Mouse (Mus musculus) CH12.LX (cell line): ENCODE results near the gene Clptm1. TPM values are rescaled to one million over a fixed set of nuclear protein-coding genes. Genes with fewer than 3 reads are reported as not detected.

Source experiments
- DNase-seq: peaks from one replicate; pipeline ENCODE4 v3.0.0-alpha.2; 2013; ENCODE audit errors: extremely low read depth
- H3K27ac ChIP-seq: 2 replicates; pipeline ENCODE4 v1.5.1; 2012; ENCODE audit warnings: low read depth, mild to moderate bottlenecking, control low read depth, moderate library complexity; ENCODE audit not compliant: insufficient read depth
- H3K27me3 ChIP-seq: replicated peaks from 2 replicates; pipeline ENCODE3; 2012; ENCODE audit warnings: inconsistent platforms
- H3K36me3 ChIP-seq, 2 experiments: replicated peaks in 1 of 2; 2 replicates each; pipeline versions ENCODE3 to v1.6.1; 2012; ENCODE audit warnings: inconsistent platforms in 1 of 2, low read length in 1 of 2, mild to moderate bottlenecking in 1 of 2, mixed read lengths in 1 of 2, moderate library complexity in 1 of 2; ENCODE audit not compliant: control insufficient read depth in 1 of 2, insufficient read depth in 1 of 2
- H3K4me1 ChIP-seq, 2 experiments: 2 replicates each; pipeline ENCODE4 v1.6.1; 2012; ENCODE audit warnings: inconsistent platforms in 1 of 2, moderate library complexity in 1 of 2; ENCODE audit not compliant: insufficient read depth in 2 of 2, control insufficient read depth in 1 of 2
- H3K4me2 ChIP-seq: 2 replicates; pipeline ENCODE4 v1.6.1; 2012; ENCODE audit warnings: low read depth, mild to moderate bottlenecking, control low read depth; ENCODE audit not compliant: poor library complexity, insufficient read depth, severe bottlenecking
- H3K4me3 ChIP-seq, 3 experiments: fragments of 150-350 bp in 1 of 3; sonication (generic) in 1 of 3; replicated peaks in 1 of 3; 2 replicates each; pipeline versions ENCODE3 to v1.5.1; 2011 to 2012; ENCODE audit warnings: low read depth in 2 of 3, low read length in 2 of 3, mild to moderate bottlenecking in 2 of 3, moderate library complexity in 2 of 3, control low read depth in 1 of 3, improper control_type of control experiment in 1 of 3, inconsistent platforms in 1 of 3, mixed read lengths in 1 of 3; ENCODE audit not compliant: poor library complexity in 1 of 3
- H3K79me2 ChIP-seq: replicated peaks from 2 replicates; pipeline ENCODE4 v1.6.1; 2012; ENCODE audit warnings: mild to moderate bottlenecking, moderate library complexity; ENCODE audit not compliant: control insufficient read depth, poor library complexity, insufficient read depth, severe bottlenecking; ENCODE audit errors: extremely low read depth
- H3K9ac ChIP-seq: 2 replicates; pipeline ENCODE4 v1.6.1; 2012; ENCODE audit warnings: low read depth, mild to moderate bottlenecking, control low read depth, moderate library complexity; ENCODE audit not compliant: insufficient read depth
- H3K9me3 ChIP-seq: replicated peaks from 2 replicates; pipeline ENCODE3; 2012; ENCODE audit warnings: low read length, inconsistent platforms, mixed read lengths
- CHD1 ChIP-seq: IDR thresholded peaks from 2 replicates; pipeline ENCODE4 v1.6.1; 2012; ENCODE audit warnings: low read depth, low read length, improper control_type of control experiment, inconsistent platforms
- CHD2 ChIP-seq: IDR thresholded peaks from 2 replicates; pipeline ENCODE4 v1.6.1; 2011; ENCODE audit warnings: low read length, improper control_type of control experiment
- GABPA ChIP-seq: IDR thresholded peaks from 2 replicates; pipeline ENCODE4 v1.6.1; 2012; ENCODE audit warnings: low read depth, low read length, improper control_type of control experiment, inconsistent platforms; ENCODE audit not compliant: insufficient replicate concordance
- HCFC1 ChIP-seq: IDR thresholded peaks from 2 replicates; pipeline ENCODE4 v1.6.1; 2012; ENCODE audit warnings: low read depth, mild to moderate bottlenecking, inconsistent platforms, low read length, improper control_type of control experiment
- JUND ChIP-seq: conservative IDR thresholded peaks from 2 replicates; pipeline ENCODE4 v1.6.1; 2011; ENCODE audit warnings: low read depth, low read length, improper control_type of control experiment
- MAFK ChIP-seq: IDR thresholded peaks from 2 replicates; pipeline ENCODE4 v1.6.1; 2011; ENCODE audit warnings: low read length, improper control_type of control experiment; ENCODE audit not compliant: insufficient replicate concordance
- TBP ChIP-seq: conservative IDR thresholded peaks from 2 replicates; pipeline ENCODE4 v1.6.1; 2011; ENCODE audit warnings: low read depth, low read length, improper control_type of control experiment
- UBTF ChIP-seq: IDR thresholded peaks from 2 replicates; pipeline ENCODE4 v1.6.1; 2012; ENCODE audit warnings: low read depth, mild to moderate bottlenecking, inconsistent platforms, low read length, improper control_type of control experiment, moderate library complexity
- USF1 ChIP-seq: IDR thresholded peaks from 2 replicates; pipeline ENCODE4 v1.6.1; 2014; ENCODE audit warnings: low read depth, mild to moderate bottlenecking, inconsistent platforms, low read length, improper control_type of control experiment
- ZC3H11A ChIP-seq: IDR thresholded peaks from 2 replicates; pipeline ENCODE4 v1.6.1; 2012; ENCODE audit warnings: low read depth, mild to moderate bottlenecking, inconsistent platforms, low read length, improper control_type of control experiment
- ZMIZ1 ChIP-seq: IDR thresholded peaks from 2 replicates; pipeline ENCODE4 v1.6.1; 2012; ENCODE audit warnings: low read depth, mild to moderate bottlenecking, inconsistent platforms, low read length, improper control_type of control experiment
- dilution Hi-C: fragments of 300-500 bp; cut with MboI; formaldehyde crosslinking; loops from 2 replicates; pipeline ENCODE4 v1.14.3; 2020; ENCODE audit warnings: low sequenced_read_pairs; ENCODE audit not compliant: extremely low pct_unique_long_range_greater_than_20kb, extremely low pct_ligation_motif_present
- in situ Hi-C: fragments of 300-500 bp; cut with MboI; formaldehyde crosslinking; loops from 3 replicates; pipeline ENCODE4 v1.14.3; 2019; ENCODE audit warnings: low sequenced_read_pairs, low pct_ligation_motif_present, low pct_unique_long_range_greater_than_20kb, mixed read lengths
- polyA plus RNA-seq: library from polyadenylated mRNA; unstranded; fragments of >175 nt; gene quantifications from 2 replicates; pipeline ENCODE4 v1.2.1, GENCODE M21; 2012; ENCODE audit warnings: low read depth; ENCODE audit not compliant: insufficient read length
- total RNA-seq, 2 experiments: library from RNA; depleted of rRNA; stranded (reverse); fragments of 300-350 nt in 1 of 2; fragments of >200 nt in 1 of 2; gene quantifications; 2 replicates each; pipeline ENCODE4 v1.2.3; 2012 to 2014

Clptm1 gene
- total and polyA plus RNA-seq, 3 experiments = 33.8 to 70.9 (median 43.6) TPM

GRCm38 (mm10) chr7:19682979-19683378 lies 18.1 kb upstream of the Clptm1 start:
- H3K4me1 ChIP-seq = peaks cover 2 to 18% of the 10 kb centered on the region in 2 experiments; a peak in 3 of 4 replicates
- H3K4me3 ChIP-seq = no peak overlapping the region
- no peak for DNase-seq
- no peaks in the 10 kb centered on the region for H3K79me2 ChIP-seq
- H3K27me3 ChIP-seq = no peaks in the 10 kb centered on the region
- in situ Hi-C loops (no loop called here), dilution Hi-C loops (no loop called here)
- TF ChIP-seq ZMIZ1 = no peak
- no peak overlapping the region for H3K9ac ChIP-seq
- H3K27ac ChIP-seq = no peak overlapping the region
- no peaks in the 10 kb centered on the region for H3K9me3 ChIP-seq
- no peak overlapping the region for H3K4me2 ChIP-seq
- no peaks in the 10 kb centered on the region for H3K36me3 ChIP-seq

DNA sequence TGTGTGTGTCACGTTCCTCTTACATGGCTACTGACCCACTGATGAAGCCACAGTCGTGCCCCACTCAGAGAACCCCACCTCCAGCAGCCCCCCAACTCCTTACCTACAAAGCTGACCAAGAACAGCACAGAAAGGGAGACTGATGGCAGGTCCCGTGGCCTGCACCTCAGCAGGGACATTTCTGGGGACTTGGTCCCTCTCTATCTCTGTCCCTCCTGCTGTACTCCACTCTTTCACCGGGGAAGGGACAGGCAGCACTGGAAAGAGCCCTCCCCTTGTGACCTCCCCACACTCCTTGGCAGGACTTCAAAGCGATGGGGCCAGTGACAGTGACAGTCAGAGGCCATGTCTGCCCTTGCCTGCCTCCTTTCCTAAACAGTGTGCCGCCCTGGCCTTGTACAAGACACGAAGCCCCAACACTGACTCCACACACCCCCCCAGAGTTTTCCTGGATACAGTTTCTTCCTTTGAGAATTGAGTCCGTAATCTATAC lies 16.4 kb upstream of the Clptm1 start, which contains the start of the genes Gm44805 and Apoc4:
Gm44805 (minus strand) TSS at position 222 of the 493 bp plus-strand sequence.
Apoc4 (minus strand) TSS at position 278 of the 493 bp plus-strand sequence.
- H3K27ac ChIP-seq = no peak within 1 kb of the TSS
- DNase-seq = no peak
- in situ Hi-C loops = no loop called here
- no peaks in the 10 kb centered on the region for H3K9me3 ChIP-seq
- peaks cover 2 to 10% of the 10 kb centered on the region in 2 experiments; a peak in 3 of 4 replicates for H3K4me1 ChIP-seq
- no peaks in the 10 kb centered on the region for H3K36me3 ChIP-seq
- no peak within 1 kb of the TSS for H3K9ac ChIP-seq
- dilution Hi-C loops = no loop called here
- no peak within 1 kb of the TSS for H3K4me3 ChIP-seq
- no peak within 1 kb of the TSS for H3K4me2 ChIP-seq
- no peaks in the 10 kb centered on the region for H3K27me3 ChIP-seq
- no peak for TF ChIP-seq JUND
- no peak for TF ChIP-seq MAFK
- H3K79me2 ChIP-seq = no peaks in the 10 kb centered on the region

DNA sequence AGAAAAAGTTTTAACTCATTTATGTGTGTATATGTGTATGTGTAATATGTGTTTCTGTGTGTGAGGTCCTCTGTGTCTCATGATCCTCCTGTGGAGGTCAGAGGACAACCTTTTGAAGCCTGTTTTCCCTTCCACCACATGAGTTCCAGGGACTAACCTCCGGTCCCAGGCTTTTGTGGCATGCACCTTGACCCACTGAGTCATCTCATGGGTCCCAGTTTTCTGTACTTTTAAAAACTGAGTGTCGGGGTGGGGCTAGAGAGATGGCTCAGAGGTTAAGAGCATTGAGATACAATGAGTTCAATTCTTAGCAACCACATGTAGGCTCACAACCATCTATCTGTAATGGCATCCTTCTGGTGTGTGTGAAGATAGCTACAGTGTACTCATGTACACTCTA lies 15.9 kb upstream of the Clptm1 start:
- no peaks in the 10 kb centered on the region for H3K36me3 ChIP-seq
- in situ Hi-C loops (no loop called here), dilution Hi-C loops (no loop called here)
- H3K27me3 ChIP-seq = peaks cover 2% of the 10 kb centered on the region
- H3K27ac ChIP-seq = no peak overlapping the region
- H3K4me1 ChIP-seq = peaks cover 2 to 10% of the 10 kb centered on the region in 2 experiments; a peak in 3 of 4 replicates
- H3K9me3 ChIP-seq = no peaks in the 10 kb centered on the region
- no peak overlapping the region for H3K4me2 ChIP-seq
- no peaks in the 10 kb centered on the region for H3K79me2 ChIP-seq
- DNase-seq = no peak
- H3K9ac ChIP-seq = no peak overlapping the region
- TF ChIP-seq GABPA (no peak), USF1 (no peak), CHD2 (no peak), TBP (no peak), HCFC1 (no peak), ZC3H11A (no peak), UBTF (no peak), CHD1 (no peak)
- H3K4me3 ChIP-seq = no peak overlapping the region
